Mouse (Mus musculus) v-Abl transformed pro-B cells (cell line): Measurements from ENCODE around the gene Tspan9.

Experiments
- in situ Hi-C, 2 experiments: fragments of 400-800 bp; cut with MboI; formaldehyde crosslinking; loops; one replicate each; pipeline ENCODE4 v1.15.1; 2025; ENCODE audit not compliant: unreplicated experiment in 2 of 2

Tspan9 gene

DNA sequence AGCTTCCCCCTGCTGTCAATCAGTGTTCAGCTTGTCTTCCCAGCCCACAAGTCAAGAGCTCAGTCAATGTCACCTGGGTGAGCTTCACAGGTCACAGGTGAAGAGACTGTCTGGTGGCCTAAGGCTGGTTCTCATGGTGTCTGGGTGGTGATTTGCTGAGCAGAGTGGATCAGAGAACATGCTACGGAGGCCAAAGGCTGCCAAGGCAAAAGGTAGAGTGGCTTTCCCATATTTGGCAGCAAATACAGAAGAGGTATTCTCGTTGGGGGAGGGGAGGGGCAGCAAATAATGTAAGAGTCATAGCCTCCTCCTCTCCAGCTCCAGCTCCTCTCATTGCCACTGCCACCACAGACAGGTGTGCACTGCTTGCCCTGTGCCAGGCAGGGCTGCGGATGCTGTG lies 37.2 kb downstream of the Tspan9 start:
- in situ Hi-C loops = no loop called here

DNA sequence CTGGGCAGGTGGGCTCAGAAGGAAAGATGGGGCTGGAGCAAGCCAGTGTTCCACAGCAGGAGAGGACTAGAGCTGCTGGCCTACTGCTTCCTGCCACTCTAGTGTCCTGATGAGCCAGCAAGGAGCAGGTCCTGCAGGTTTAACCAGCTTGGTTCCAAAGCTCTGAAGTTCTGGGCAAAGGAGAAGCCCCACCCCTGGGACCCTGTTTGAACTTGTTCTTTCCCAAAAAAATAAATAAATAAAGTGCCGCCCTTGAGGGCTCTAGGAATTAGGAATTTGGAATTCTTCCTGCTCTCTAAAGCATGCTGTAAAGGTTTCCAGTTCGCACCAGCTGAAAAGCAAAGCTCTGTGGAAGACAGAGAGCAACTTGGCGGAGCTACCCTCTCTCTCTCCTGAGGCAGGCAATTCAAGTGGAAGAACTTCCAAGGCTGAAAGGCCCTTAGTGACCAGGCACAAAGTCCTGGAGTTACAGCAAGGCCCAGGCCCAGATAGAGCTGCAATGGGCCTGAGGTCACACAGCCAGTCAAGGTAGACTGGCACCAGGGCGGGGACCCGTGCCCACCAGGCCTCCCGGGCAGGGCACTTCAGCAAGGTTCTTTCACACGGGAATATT lies 38.6 kb downstream of the Tspan9 start:
- in situ Hi-C loops = no loop called here

- in situ Hi-C loops = no loop called here
These were observed 39.5 kb downstream of the Tspan9 start for GRCm38 (mm10) chr6:128103874-128104273.

DNA sequence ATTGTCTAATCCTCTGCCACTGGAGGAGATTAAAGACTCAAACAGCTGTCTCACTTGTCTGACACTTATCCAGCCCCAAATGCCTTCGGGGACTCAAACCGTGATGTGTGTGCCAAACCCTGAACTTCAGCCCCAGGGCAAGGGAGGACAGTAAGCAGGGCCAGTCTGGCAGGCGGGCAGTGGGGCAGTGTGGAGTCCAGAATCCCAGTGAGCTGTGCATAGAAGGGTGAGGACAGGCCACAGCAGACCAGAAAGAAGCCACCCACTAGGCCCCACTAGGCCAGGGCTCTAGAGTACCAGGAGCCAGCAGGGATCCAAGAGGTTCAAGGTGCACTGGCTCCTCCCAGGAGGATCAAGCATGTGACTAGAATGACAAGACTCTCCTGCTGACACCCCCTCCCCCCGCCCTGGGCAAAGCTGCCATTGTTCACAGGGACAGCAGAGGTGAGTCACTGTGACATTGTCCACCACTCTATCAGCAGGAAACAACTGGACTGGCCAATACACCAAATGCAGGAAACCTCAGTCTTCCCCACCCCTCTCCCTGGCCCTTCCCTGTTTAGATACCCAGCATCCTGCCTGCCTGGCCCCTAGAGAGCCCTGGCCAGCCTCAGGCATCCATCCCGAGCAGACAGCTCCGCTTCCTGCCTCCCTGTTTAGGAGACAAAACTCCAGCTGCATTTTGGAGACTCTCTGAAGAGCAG lies 40.9 kb downstream of the Tspan9 start:
- in situ Hi-C loops = no loop called here

GRCm38 (mm10) chr6:128099871-128100270 lies 43.5 kb downstream of the Tspan9 start:
- in situ Hi-C loops = loop anchor here in 1 of 2 experiments (25.0 kb wide), 1 partner anchor 563 kb away; no protein-coding TSS in a partner anchor

GRCm38 (mm10) chr6:128099190-128099589 lies 44.2 kb downstream of the Tspan9 start:
- in situ Hi-C loops = loop anchor here in 1 of 2 experiments (25.0 kb wide), 1 partner anchor 562 kb away; no protein-coding TSS in a partner anchor

GRCm38 (mm10) chr6:128096521-128096920 lies 46.9 kb downstream of the Tspan9 start:
- in situ Hi-C loops = loop anchor here in 1 of 2 experiments (25.0 kb wide), 1 partner anchor 559 kb away; no protein-coding TSS in a partner anchor

DNA sequence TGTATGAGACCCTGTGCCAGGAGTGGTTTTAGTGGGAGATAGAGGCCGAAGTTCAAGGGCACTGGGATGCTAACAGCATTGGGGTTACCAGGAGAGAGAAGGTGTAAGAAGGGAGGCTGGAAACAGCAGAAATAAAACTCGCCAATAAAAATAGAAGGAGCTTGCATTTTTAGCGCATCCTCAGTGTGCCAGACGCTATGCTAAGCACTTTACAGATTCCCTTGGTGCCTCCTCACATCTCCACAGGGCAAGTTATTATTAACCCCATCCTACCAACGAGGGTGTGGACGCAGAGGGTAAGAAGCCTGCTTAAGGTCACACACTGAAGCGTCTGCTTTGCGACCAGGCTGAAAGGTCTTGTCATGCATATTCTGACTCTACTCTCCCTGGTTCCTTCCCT lies 47.5 kb downstream of the Tspan9 start:
- in situ Hi-C loops = loop anchor here in 1 of 2 experiments (25.0 kb wide), 1 partner anchor 559 kb away; no protein-coding TSS in a partner anchor

GRCm38 (mm10) chr6:128095131-128095530 lies 48.3 kb downstream of the Tspan9 start:
- in situ Hi-C loops = loop anchor here in 1 of 2 experiments (25.0 kb wide), 1 partner anchor 558 kb away; no protein-coding TSS in a partner anchor

GRCm38 (mm10) chr6:128093856-128094628 lies 49.4 kb downstream of the Tspan9 start:
- in situ Hi-C loops = loop anchor here in 1 of 2 experiments (25.0 kb wide), 1 partner anchor 557 kb away; no protein-coding TSS in a partner anchor

DNA sequence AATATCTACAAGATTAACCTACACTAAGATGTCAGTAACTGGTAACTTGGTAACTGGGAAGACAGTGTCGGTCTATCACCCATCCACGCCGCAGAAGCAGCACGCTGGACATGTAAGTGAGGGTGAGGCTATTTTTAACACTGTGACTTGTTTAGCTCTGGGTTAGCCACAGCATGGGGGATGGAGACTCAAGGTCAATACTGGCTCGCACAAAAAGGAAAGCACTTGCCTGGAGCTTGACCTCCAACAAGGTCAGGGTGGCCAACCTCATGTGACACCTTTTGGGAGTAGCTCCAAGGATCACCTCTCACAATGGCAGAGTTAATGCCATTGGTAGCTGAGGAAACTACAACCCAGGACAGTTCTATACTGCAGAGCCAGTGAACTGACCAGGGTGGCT lies 50.8 kb downstream of the Tspan9 start:
- in situ Hi-C loops = loop anchor here in 1 of 2 experiments (25.0 kb wide), 1 partner anchor 555 kb away; no protein-coding TSS in a partner anchor

GRCm38 (mm10) chr6:128091833-128092166 lies 51.6 kb downstream of the Tspan9 start:
- in situ Hi-C loops = loop anchor here in 1 of 2 experiments (25.0 kb wide), 1 partner anchor 554 kb away; no protein-coding TSS in a partner anchor

DNA sequence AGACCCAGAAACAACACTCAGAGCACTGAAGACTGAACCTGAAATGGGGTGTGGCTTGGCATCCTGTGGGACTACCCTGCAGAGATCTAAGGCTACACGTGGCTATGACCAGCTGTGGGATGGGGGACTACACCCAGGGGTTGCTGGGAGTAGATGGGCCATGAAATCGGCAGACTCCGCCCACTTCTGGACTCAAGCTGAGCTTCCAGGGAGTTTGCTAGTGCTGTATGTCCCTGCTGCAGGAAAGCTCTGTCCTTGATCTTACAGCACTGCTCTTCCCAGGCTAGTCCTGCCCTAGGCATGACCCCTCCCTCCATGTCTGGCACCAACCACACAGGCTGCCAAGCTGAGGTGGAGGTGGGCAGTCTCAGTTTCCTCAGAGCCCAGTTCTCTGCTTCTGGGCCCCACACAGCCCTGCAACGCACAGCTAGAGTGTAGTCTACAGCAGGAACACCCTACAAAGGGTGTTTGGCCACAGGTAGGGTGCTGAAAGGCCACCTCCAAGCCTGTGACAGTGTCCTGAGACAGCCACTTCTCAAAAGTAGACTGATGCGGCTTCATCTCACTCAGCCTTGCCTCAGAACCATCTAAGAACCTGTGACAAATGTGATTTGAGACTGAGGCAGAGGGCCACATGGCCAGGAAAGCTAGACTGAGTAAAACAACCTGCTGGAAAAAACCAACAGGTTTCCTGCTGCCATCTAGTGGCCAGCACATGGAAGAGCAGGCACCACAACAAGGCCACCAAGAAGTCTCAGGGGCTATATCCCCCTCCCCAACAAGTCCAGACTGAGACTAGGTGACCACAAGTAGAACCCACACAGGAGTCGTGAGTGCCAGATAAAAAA lies 52.2 kb downstream of the Tspan9 start:
- in situ Hi-C loops = loop anchor here in 1 of 2 experiments (25.0 kb wide), 1 partner anchor 554 kb away; no protein-coding TSS in a partner anchor

- in situ Hi-C loops = loop anchor here in 1 of 2 experiments (25.0 kb wide), 1 partner anchor 553 kb away; no protein-coding TSS in a partner anchor
These were observed 53.4 kb downstream of the Tspan9 start for GRCm38 (mm10) chr6:128089770-128090702.

DNA sequence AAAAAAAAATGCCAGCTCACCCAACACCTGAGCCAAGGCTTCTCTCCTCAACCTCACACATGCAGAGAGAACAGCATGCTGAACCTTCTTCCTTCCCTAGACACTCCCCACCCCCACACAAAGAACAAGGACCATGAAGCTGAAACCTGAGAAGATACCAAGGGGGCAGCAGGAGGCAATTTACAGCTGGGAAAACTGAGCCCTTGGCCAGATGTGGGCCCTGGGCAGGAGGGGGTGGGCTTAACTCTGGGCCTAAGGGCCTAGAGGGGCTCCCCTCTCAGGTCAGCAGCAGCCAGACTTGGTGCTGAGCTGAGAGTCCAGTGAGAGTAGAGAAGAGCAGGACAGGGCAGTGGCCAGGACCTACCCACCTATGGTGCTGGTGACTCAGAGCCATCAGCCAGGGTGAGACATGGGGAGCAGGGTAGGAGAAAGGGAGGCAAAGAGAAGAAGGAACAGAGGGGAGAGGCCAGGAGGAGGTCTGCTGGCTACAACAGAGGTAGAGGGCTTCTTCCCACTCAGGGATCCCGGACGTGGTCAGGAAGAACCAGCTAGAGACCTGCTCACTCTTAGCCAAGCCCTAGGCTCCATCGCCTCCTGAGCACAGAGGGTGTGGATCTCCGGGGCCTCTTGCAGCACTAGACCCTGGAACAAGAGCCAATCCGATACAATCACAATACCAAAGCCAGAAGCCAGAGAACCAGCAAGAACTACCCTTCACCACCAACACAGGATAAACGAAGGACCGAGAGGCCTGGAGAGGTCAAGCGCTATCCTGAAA lies 54.5 kb downstream of the Tspan9 start:
- in situ Hi-C loops = loop anchor here in 1 of 2 experiments (25.0 kb wide), 1 partner anchor 552 kb away; no protein-coding TSS in a partner anchor

GRCm38 (mm10) chr6:128085488-128086066 lies 57.8 kb downstream of the Tspan9 start:
- in situ Hi-C loops = loop anchor here in 1 of 2 experiments (25.0 kb wide), 1 partner anchor 548 kb away; no protein-coding TSS in a partner anchor

DNA sequence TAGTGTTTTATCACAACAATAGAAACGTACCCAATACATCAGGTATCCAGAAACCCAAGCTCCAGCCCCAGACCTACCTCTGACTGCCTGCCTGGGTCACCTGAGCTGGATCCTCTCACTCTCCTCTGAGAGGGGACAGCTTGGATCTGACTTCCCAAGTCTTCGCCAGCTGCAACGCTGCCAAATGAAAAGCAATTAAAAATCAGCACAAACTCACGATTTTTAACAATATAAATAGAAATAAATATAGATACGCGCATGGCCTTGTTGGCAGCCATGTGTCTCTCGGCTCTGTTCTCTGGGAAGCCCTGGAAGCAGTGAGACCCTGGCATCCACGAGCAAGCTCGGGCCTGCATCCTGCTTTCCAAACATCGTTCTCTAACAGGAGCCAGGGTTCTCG lies 60.1 kb downstream of the Tspan9 start:
- in situ Hi-C loops = loop anchor here in 1 of 2 experiments (25.0 kb wide), 1 partner anchor 546 kb away; no protein-coding TSS in a partner anchor
